Mouse (Mus musculus): Measurements from ENCODE around the gene Hist1h1t.

Hist1h1t gene

DNA sequence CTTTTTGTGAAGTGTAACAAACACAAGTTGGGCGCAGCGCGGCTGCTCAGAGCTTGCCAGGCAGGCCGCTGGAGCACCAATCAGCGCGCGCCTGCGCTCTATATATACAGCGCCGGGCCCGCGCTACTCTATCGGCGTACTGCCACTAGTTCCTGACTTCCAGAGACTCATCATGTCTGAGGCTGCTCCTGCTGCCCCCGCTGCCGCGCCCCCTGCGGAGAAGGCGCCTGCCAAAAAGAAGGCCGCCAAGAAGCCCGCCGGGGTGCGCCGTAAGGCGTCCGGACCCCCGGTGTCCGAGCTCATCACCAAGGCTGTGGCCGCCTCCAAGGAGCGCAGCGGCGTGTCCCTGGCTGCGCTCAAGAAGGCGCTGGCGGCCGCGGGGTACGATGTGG is 43.1 kb downstream of the Hist1h1t start, which contains the start of gene Hist1h1c:
TSS of gene Hist1h1c (plus strand) at position 132 of the 392 bp plus-strand sequence.
- DNase-seq: peak; percentile 86

DNA sequence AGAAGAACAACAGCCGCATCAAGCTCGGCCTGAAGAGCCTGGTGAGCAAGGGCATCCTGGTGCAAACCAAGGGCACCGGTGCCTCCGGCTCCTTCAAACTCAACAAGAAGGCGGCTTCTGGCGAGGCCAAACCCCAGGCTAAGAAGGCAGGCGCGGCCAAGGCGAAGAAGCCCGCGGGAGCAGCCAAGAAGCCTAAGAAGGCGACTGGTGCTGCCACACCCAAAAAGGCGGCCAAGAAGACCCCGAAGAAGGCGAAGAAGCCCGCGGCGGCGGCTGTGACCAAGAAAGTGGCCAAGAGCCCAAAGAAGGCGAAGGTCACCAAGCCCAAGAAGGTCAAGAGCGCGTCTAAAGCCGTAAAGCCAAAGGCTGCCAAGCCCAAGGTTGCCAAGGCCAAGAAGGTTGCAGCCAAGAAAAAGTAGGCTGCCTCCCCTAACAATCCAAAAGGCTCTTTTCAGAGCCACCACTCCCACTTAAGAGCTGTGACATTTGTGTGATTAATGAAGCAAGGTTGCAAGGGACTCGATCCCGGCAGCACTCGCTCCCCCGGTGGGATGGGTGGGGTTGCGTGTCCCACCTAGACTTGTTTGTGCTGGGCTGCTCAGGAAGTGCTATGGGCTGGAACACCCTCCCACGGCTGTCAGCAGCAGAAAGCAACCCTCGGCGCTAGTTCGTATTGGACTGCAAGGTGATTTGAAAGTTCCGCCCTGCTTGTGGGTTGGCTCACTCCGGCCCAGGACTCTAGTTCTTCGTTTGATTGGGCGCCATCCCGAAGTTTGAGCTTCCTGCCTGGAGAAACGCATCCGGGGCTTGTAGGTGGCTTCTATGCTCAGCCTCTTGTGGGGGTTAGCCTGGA is 43.7 kb downstream of the Hist1h1t start:
- peak; percentile 87 for DNase-seq

DNA sequence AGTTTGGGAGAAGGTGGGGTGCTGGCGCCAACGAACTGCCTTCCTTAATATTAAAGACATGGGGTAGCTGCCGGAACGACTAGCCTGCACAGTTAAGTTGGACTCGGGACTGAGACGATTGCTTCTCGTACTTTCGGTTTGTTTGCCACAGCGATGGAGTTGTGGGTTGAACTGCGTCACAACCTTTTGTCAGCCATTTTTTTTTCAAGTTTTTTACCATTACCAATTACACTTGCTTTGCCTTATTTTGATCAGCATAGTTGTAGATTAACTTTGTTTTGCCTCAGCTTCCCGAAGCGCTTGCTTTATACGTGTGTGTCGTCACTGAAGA is 44.3 kb downstream of the Hist1h1t start:
- DNase-seq: no peak

DNA sequence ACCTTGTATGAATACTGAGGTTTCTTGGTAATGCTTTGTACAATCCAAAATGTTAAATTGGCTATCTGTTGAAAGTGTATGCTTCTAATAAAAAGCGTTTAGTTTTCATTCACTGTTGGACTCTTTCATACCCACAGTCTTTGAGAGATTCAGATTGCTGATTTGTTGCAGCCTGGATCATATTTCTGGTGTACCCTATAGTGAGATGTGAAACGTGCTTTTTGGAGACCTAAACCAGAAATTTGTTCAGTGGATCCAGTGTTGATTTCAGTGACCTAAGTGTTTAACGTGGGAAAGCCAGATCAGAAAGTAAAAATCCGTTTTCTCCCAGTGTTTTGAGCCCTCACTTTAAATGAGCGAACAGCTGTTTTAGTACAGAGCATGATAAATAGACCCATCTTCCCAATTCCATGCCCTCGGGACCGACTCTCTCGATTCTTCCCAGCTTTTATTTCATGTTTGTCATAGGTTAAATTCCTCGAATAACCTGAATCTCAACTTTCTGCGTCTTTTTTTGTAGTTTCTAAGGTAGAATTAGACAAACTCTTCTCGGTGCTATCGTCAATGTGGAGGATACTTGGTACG is 44.7 kb downstream of the Hist1h1t start:
- no peak for DNase-seq

DNA sequence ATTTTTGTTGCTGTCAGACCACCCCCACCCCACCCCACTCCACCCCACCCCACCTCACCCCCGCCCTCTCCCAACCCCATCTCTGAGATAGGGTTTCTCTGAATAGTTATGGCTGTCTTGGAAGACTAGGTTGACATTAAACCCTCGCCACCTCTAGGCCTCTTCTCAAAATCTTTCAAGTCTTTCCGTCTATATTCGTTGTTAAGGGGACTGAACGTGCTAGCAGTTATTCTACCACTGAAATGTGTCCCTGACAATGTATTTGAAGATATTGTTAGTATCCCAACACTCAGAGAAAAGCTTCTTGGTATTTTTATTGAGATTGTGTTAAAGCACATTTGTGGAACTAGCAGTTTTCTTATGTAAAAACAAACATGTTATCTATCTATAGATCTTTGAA is 45.3 kb downstream of the Hist1h1t start:
- DNase-seq: no peak

DNA sequence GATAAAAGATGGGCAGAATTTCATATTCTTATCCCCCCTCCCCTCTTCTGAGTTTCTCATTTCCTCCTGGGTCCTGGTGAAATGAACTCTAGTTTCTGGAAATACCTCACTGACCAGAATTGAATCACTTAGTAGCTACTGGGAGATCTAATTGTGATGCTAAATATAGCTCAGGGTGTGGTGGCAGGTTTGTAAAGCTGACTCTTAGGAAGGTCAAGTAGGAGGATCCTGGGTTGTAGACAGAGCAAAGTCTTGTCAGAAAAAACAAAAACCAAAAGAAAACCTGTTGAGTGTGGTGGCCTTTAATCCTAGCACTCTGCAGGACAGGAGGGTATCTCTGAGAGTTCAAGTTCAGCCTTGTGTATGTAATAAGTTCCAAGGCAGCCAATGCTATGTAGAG is 46.4 kb downstream of the Hist1h1t start:
- no peak for DNase-seq

DNA sequence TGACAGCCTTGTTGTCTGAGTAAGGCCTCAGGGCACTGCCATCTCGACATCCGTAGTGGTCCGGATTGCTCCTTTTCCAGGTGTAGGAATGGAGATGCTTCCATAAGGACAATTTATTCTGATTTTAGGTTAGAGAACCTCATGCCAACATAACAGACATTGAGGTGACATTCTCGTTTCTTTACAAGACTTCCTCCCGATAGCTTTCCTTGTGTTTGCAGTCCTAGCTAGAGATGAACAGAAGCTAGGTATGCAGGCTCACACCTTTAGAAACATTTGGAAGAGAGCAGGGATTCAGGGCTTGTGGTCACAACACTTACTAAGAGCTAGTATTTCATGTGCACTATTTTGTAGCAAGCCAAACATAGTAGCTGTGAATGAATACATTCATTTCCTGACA is 47.6 kb downstream of the Hist1h1t start:
- no peak for DNase-seq

DNA sequence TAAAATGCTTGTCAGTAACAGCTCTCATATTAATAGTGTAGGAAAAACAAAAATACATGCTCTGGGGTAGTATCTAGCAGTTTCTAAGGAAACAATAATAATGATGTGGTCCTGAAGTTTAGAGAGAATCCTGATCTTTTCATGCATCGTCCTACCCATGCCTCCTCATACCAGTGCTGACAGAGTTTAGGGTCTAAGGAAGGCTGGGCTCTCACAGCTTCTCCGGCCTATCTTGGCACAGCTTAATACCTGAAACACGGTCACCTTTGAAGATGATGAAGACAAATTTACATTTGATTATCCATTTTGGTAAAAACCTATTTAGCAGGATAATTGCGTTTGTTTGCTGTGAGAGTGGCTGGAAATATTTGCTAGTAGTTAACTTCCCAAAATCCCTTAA is 48.3 kb downstream of the Hist1h1t start:
- no peak for DNase-seq

DNA sequence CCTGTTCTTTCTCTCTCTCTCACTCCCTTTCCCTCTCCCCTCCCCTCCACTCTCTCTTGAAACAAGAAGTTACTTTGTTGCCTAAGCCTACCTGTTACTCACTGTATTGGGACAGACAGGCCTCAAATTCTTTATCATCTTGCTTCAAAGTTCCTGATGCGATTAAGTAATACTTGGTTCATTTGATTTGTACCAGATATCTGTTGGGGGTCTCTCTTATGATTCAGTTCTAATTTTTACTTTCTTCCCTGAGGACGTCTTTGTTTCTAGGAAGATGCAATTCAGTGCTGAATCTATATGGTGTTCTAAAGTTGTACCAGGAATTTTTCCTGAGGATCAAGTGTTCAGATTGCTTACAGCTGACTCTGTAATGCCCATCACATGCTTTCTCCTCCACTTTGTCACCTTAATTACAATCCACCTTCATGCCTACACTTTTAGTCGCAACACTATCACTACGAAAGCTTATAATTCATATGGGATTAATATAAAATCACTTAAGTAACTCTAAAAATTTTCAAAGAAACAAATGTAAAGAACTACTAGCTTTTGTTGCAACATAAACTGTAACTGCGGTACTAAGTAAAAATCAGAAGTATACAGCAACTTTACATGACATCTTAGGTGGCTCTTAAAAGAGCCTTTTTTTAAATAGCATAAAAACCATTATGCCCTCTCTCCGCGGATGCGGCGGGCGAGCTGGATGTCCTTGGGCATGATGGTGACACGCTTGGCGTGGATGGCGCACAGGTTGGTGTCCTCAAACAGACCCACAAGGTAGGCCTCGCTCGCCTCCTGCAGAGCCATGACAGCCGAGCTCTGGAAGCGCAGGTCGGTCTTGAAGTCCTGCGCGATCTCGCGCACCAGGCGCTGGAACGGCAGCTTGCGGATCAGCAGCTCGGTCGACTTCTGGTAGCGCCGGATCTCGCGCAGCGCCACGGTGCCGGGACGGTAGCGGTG is 49.1 kb downstream of the Hist1h1t start:
- DNase-seq: no peak

DNA sequence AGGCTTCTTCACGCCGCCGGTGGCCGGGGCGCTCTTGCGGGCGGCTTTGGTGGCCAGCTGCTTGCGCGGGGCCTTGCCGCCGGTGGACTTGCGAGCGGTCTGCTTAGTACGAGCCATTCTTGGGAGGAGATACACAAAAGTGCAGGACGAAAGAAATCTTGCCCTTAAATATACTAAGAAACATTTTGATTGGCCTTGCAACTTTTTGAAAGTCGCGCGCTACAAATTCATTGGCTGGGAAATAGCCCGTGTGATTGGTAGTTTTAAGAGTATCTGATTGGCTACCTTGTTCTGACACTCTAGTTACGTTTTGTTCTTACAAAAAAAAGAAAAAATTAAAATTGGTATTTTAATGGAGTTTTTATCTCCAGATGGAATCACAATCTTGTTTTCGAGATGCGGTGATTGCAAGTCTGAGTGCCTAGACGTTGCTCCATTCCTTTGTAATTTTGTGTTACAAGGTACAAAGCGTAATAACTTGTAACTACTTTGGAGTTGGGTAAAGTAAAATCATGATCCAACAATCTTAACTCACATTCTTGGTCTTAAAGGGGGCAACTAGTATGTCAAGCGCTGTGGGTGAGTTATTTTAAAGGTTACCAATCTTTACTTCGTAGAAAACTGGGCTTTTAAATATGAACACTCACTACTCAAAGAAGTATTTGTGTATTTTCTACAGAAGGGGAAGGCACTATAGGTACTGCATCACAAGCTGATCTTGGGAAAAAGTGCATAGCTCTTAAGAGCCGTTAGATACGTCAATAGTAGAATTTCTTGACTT is 50.0 kb downstream of the Hist1h1t start, which contains the start of gene Hist1h3c:
TSS of gene Hist1h3c (minus strand) at position 222 of the 781 bp plus-strand sequence.
- peak; percentile 85 for DNase-seq
